Mouse (Mus musculus) kidney, embryonic 14.5 days (tissue): ENCODE data around the gene Micall2. TPM values are rescaled to one million over a fixed set of nuclear protein-coding genes. Genes with fewer than 3 reads are reported as not detected.
A peak's percentile ranks its signal among the peaks of the same experiment; 100 is the strongest.

Experiments
- ATAC-seq: fragments of 200-750 bp; cut with Nextera tagmentation; 2 replicates; pipeline ENCODE4 v1.8.0; 2017; ENCODE audit warnings: moderate number of reproducible peaks, mild to moderate bottlenecking, moderate TSS enrichment, moderate library complexity; ENCODE audit not compliant: low FRiP score, low TSS enrichment
- H3K27ac ChIP-seq: fragments of 300-500 bp; sonication (generic); 2 replicates; pipeline ENCODE4 v1.5.1; 2014; ENCODE audit warnings: low read depth, mild to moderate bottlenecking, low read length, moderate library complexity, mixed read lengths
- H3K27me3 ChIP-seq: fragments of 300-500 bp; sonication (generic); 2 replicates; pipeline ENCODE4 v1.6.1; 2014; ENCODE audit warnings: mild to moderate bottlenecking, low read length; ENCODE audit not compliant: control insufficient read depth, insufficient read depth
- H3K36me3 ChIP-seq: fragments of 300-500 bp; sonication (generic); 2 replicates; pipeline ENCODE4 v1.6.1; 2014; ENCODE audit warnings: low read length, mixed read lengths; ENCODE audit not compliant: control insufficient read depth, insufficient read depth
- H3K4me1 ChIP-seq: fragments of 300-500 bp; sonication (generic); 2 replicates; pipeline ENCODE4 v1.6.1; 2014; ENCODE audit warnings: low read length, mixed read lengths; ENCODE audit not compliant: control insufficient read depth, insufficient read depth
- H3K4me2 ChIP-seq: fragments of 300-500 bp; sonication (generic); replicated peaks from 2 replicates; pipeline ENCODE4 v1.6.1; 2014; ENCODE audit warnings: low read depth, mild to moderate bottlenecking, low read length
- H3K4me3 ChIP-seq: fragments of 300-500 bp; sonication (generic); 2 replicates; pipeline ENCODE4 v1.5.1; 2014; ENCODE audit warnings: mild to moderate bottlenecking, low read length
- H3K9ac ChIP-seq: fragments of 300-500 bp; sonication (generic); 2 replicates; pipeline ENCODE4 v1.6.1; 2014; ENCODE audit warnings: low read depth, mild to moderate bottlenecking, low read length, moderate library complexity
- H3K9me3 ChIP-seq: fragments of 300-500 bp; sonication (generic); 2 replicates; pipeline ENCODE4 v1.6.1; 2016; ENCODE audit warnings: low read length; ENCODE audit not compliant: control insufficient read depth
- WGBS: fragments of 180-500 bp; shearing (Covaris S2); extraction: QIAGEN DNeasy Blood & Tissue Kit; methylation state at CpG from one replicate; pipeline ENCODE4 v1.1.7; 2014; 5-methylcytosine and 5-hydroxymethylcytosine counted together
- polyA plus RNA-seq: library from polyadenylated mRNA; unstranded; fragments of >200 nt; fragmentation: Nextera tagmentation; extraction: Ambion mirVana; gene quantifications from 2 replicates; pipeline ENCODE4 v1.2.1, GENCODE M21; 2014

Micall2 gene
- polyA plus RNA-seq, 1 experiment from 2014 or later: 6.4 TPM

DNA sequence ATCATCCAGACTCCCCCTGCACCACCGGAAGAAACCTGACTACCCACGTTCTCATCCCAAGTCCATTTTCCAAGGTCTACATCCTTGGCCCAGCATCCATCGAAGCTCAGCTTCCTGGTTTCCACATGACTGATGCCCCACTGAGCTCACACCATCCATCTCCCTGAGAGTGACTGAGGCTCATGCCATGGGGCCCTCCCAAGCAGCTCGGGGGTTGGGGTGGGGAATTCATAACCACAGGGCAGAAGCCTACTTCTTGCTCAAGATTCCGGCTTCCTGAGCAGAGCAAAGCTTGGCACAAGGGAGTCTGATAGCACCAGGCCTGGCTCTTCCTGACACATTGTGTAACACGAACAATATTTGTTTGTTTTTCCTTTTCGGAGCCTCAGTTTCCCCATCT is 1.4 kb downstream of the Micall2 start:
- Histone ChIP-seq H3K27ac (no peak overlapping the region), H3K9ac (no peak overlapping the region), H3K9me3 (no peaks in the 10 kb centered on the region), H3K36me3 (no peaks in the 10 kb centered on the region), H3K4me3 (no peak overlapping the region), H3K27me3 (no peaks in the 10 kb centered on the region), H3K4me2 (peak overlapping the region; percentile 98; the same call in 1 of the 2 replicates), H3K4me1 (peaks cover 33% of the 10 kb centered on the region)
- ATAC-seq: no peak
- WGBS: 71% methylated on average over 7 of the region's 7 CpGs

DNA sequence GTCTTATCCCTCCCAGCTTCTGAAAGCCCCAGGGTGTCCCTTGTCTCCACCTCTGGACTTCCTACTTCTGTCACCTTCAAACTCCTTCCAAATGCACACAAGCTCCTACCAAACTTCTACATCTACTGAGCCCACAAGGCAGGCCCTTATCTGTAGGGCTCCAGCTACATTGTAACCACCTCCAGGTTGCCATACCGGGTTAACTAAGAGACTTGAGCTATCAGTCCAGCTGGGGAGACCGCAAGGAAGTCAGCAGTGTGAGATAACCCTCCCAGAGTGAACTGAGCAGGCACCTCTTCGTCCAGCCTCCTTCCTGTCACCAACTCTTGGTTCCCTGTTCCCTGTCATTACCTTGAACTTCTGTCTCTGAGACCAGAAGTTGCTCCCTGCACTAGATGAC is 2.1 kb downstream of the Micall2 start:
- 63% methylated on average over 3 of the region's 3 CpGs for WGBS
- Histone ChIP-seq H3K27ac (no peak overlapping the region), H3K4me3 (no peak overlapping the region), H3K4me1 (peaks cover 33% of the 10 kb centered on the region), H3K27me3 (no peaks in the 10 kb centered on the region), H3K9me3 (no peaks in the 10 kb centered on the region), H3K36me3 (no peaks in the 10 kb centered on the region), H3K9ac (no peak overlapping the region), H3K4me2 (no peak overlapping the region)
- ATAC-seq: no peak

DNA sequence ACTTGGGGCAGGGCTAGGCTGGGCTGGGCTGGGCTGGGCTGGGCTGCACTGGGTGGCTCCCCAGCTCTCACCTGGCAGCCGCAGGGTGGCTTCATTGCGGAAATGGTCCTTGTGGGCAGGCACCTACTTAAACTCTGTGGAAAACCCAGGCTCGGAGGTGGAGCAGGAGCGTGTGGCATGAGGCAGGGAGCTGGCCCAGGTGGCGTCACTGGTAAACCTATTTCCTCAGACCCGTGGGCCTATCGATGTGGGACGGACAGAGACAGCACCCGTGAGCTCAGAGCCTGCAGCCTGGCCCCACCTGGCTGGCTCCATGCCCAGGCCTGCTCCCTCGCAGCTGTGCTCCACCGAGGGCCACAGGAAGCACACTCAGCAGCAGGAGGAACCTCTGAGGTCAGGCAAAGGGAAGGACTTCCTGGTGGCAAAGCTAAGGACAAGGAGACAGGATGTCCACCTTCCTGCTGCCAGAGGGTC is 3.5 kb downstream of the Micall2 start:
- H3K4me2 ChIP-seq: 0 out of 2 replicates have a peak overlapping the region, but pooled peaks have one; percentile 17
- no peaks in the 10 kb centered on the region for H3K9me3 ChIP-seq
- no peak overlapping the region for H3K4me3 ChIP-seq
- H3K27me3 ChIP-seq: no peaks in the 10 kb centered on the region
- ATAC-seq: no peak
- no peak overlapping the region; the same call in 1 of the 2 replicates for H3K27ac ChIP-seq
- peaks cover 33% of the 10 kb centered on the region for H3K4me1 ChIP-seq
- 51% methylated on average over 10 of the region's 11 CpGs for WGBS
- peak overlapping the region; percentile 31; the same call in 1 of the 2 replicates for H3K9ac ChIP-seq
- no peaks in the 10 kb centered on the region for H3K36me3 ChIP-seq

DNA sequence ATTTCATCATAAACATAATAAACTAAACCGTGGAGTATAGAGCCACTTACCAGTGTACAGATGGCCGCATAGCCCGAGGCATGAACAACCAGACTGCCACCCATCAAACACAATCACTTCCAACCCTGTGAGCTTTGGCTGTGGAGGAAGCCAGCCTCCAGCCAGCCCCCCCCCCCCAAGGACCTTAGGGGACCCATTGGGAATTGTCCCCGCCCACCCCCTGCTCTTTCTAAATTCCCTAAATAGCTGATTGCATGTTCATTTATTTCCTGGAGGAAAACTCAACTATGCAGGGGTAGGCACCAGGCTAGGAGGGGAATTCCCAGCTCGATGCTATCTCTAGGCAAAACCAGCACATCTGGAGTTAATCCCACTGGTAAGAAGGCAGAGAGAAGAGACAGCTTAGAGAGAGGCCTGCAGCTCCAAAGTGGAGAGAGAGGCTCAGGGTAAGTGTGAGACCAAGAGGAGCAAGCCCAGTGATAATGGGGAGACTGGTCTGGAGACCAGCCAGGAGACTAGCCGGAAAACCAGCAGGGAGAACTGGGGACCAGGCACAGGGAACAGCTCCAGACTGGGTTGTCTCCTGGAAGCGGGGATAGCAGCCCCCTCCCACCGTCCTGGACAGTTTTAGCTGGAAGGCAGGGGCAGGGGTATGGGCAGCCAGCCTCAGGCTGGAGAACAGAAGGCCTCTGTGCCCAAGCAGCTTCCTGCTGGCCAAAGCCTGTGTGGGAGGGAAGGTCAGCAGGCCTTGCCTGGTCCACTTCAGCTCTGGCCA is 5.2 kb downstream of the Micall2 start:
- peaks cover 23% of the 10 kb centered on the region for H3K4me1 ChIP-seq
- peak overlapping the region; percentile 67; the same call in 1 of the 2 replicates for H3K27ac ChIP-seq
- WGBS: 46% methylated on average over 8 of the region's 8 CpGs
- no peak for ATAC-seq
- no peaks in the 10 kb centered on the region for H3K36me3 ChIP-seq
- H3K4me3 ChIP-seq: no peak overlapping the region
- H3K4me2 ChIP-seq: peak overlapping the region; percentile 15; the same call in 1 of the 2 replicates
- 0 out of 2 replicates have a peak overlapping the region, but pooled peaks have one; percentile 12 for H3K9ac ChIP-seq
- no peaks in the 10 kb centered on the region for H3K27me3 ChIP-seq
- no peaks in the 10 kb centered on the region for H3K9me3 ChIP-seq

DNA sequence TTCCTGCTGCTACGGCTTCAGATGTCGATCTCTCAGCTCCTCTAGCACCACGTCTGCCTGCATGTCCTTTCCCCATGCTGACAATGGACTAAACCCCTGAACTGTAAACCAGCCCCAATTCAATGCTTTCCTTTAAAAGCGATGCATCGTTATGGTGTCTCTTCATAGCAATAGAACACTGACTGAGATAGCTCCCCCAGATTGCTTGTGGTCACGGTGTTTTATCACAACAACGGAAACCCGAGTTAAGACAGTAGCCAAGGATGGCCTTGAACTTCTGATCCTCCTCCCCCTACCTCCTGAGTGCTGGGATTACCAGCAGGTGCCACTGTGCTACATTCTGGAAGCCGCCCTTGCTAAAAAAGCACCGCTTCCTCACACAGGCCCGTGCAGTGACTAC is 8.9 kb downstream of the Micall2 start:
- Histone ChIP-seq H3K27ac (no peak overlapping the region), H3K9me3 (no peaks in the 10 kb centered on the region), H3K4me2 (no peak overlapping the region), H3K4me1 (peaks cover 23% of the 10 kb centered on the region), H3K9ac (no peak overlapping the region), H3K27me3 (no peaks in the 10 kb centered on the region), H3K36me3 (no peaks in the 10 kb centered on the region), H3K4me3 (no peak overlapping the region)
- no peak for ATAC-seq
- WGBS: 80% methylated on average over 11 of the region's 11 CpGs

DNA sequence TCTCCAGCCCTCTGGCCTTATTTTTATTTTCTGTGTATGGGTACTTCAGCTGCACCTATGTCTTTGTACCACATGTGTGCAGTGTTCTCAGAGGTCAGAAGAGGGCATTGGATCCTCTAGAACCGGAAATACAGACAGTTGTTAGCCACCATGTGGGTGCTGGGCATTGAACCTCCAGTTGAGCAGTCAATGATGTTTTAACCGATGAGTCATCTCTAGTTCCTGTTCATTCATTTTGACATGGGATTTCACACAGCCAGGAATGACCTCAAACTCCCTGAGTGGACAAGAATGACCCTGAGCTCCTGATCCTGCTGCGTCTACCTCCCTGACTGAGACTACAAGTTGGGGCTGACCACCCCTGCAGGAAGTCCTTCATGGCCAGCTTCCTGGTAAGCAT is 9.9 kb downstream of the Micall2 start:
- no peaks in the 10 kb centered on the region for H3K9me3 ChIP-seq
- H3K4me1 ChIP-seq: peaks cover 20% of the 10 kb centered on the region
- no peak for ATAC-seq
- H3K27ac ChIP-seq: no peak overlapping the region
- 87% methylated on average over 3 of the region's 3 CpGs for WGBS
- no peak overlapping the region for H3K4me2 ChIP-seq
- no peak overlapping the region for H3K4me3 ChIP-seq
- H3K36me3 ChIP-seq: no peaks in the 10 kb centered on the region
- H3K27me3 ChIP-seq: no peaks in the 10 kb centered on the region
- H3K9ac ChIP-seq: no peak overlapping the region

DNA sequence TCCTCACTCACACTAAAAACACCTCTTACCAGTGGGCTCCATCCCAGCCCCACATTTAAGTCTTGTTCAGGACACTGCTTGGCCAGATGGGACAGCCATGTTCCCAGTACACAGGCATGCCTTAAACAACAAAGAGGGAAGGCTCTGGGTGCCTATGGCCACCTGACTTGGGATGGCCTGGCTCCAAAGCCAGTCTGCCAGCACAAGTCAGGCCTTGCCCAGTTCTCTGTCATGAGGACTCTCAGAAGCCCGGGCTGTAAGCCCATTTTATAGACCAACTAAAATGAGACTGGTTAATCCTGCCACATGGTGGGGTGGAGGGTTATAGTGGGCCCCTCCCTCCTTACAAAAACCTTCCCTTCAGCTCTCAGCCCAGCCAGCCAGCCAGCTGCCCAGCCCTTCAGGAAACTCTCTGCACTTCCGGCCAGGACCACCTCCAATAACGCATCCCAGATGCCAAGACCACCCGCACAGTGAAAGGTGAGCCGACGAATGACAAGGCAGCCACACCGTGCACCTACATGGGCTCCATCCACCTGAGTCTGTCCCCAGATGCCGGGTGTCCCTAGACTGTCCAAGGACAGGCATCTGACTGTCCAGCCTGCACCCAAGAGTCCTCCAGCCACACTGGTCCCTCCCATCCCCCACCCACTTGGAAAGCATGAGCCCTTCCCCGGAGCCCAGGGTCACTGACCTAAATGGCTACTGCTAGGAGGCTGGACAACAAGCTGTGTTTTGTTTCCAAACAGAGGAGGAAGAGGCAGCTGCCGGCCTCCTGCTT is 11.6 kb downstream of the Micall2 start:
- Histone ChIP-seq H3K9ac (no peak overlapping the region), H3K9me3 (no peaks in the 10 kb centered on the region), H3K27me3 (no peaks in the 10 kb centered on the region), H3K36me3 (no peaks in the 10 kb centered on the region), H3K4me2 (0 out of 2 replicates have a peak overlapping the region, but pooled peaks have one; percentile 1), H3K4me3 (no peak overlapping the region), H3K27ac (no peak overlapping the region; the same call in 1 of the 2 replicates), H3K4me1 (peaks cover 10% of the 10 kb centered on the region)
- WGBS: 31% methylated on average over 10 of the region's 10 CpGs
- peak; percentile 61 for ATAC-seq

DNA sequence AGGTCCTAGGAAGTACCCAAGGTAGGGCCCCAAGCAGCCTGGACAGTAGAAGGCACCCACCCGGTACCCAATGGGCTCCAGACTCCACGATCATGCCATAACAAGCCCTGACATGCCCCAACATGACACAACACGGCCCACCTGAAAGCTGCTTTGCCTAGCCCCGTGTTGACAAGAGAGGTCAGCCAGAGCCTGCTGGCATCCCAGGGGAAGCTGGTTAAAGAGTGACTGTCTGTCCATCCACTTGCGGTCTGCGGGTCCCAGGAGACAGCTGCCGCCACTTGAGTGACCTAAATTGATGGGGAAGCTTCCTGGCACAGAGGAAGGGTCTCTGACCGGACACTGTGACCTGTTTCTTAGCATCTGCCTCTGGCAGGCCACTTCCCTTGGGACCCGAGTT is 13.0 kb downstream of the Micall2 start:
- no peak overlapping the region for H3K4me2 ChIP-seq
- H3K27me3 ChIP-seq: no peaks in the 10 kb centered on the region
- H3K27ac ChIP-seq: no peak overlapping the region
- no peak overlapping the region for H3K4me3 ChIP-seq
- no peak overlapping the region for H3K9ac ChIP-seq
- ATAC-seq: no peak
- peaks cover 10% of the 10 kb centered on the region for H3K4me1 ChIP-seq
- H3K36me3 ChIP-seq: no peaks in the 10 kb centered on the region
- WGBS: 60% methylated on average over 9 of the region's 9 CpGs
- H3K9me3 ChIP-seq: no peaks in the 10 kb centered on the region

DNA sequence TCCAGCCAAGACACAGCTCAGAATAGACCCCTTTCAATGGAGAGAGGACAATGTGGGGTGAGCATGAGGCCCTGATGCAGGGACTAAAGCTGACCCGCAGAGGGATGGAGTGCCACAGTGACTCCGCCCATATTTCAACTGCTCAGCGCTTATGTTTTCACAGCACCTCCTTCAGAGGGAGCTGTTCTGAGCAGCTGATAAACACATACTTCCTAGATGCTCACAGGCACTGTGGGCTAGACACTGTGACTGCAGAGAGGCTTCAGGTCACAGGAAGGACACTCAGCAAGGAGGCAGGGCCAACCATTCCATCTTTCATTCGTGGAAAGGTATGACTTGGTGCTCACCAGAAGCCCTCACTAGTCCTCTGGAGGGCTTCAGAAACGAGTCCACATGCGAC is 13.4 kb downstream of the Micall2 start:
- H3K9me3 ChIP-seq: no peaks in the 10 kb centered on the region
- H3K27me3 ChIP-seq: no peaks in the 10 kb centered on the region
- H3K4me3 ChIP-seq: no peak overlapping the region
- no peak overlapping the region for H3K9ac ChIP-seq
- WGBS: 69% methylated on average over 6 of the region's 6 CpGs
- no peak overlapping the region for H3K4me2 ChIP-seq
- H3K27ac ChIP-seq: no peak overlapping the region
- H3K4me1 ChIP-seq: peaks cover 10% of the 10 kb centered on the region
- no peak for ATAC-seq
- H3K36me3 ChIP-seq: no peaks in the 10 kb centered on the region
